Mouse (Mus musculus) urinary bladder, postnatal 14 days (tissue): ENCODE results near the gene Lbx2.

Experiments
- DNase-seq: peaks from one replicate; pipeline ENCODE4 v3.0.0; 2021; ENCODE audit warnings: low spot score

Gene Lbx2

GRCm38 (mm10) chr6:83070311-83071219, 15.6 kb upstream of the Lbx2 start:
- no peak for DNase-seq

- no peak for DNase-seq
These were observed 14.9 kb upstream of the Lbx2 start for GRCm38 (mm10) chr6:83071220-83071619.

DNA sequence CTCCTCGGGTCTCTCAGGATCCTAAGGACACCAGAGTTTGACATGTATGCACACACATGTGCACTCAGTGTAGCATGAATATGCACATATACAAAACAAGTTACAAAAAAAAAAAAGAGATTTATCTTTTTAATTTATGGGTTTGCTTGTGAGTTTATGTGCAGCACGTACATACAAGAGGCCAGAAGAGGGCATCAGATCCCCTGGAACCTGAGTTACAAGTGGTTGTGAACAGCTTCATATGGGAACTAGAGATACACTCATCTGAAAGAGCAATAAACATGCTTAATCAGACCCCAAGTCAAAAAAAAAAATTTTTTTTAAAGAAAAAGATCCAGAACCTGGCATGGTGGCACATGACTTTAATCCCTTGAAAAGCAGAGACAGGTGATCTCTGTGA, 11.2 kb upstream of the Lbx2 start:
- no peak for DNase-seq

DNA sequence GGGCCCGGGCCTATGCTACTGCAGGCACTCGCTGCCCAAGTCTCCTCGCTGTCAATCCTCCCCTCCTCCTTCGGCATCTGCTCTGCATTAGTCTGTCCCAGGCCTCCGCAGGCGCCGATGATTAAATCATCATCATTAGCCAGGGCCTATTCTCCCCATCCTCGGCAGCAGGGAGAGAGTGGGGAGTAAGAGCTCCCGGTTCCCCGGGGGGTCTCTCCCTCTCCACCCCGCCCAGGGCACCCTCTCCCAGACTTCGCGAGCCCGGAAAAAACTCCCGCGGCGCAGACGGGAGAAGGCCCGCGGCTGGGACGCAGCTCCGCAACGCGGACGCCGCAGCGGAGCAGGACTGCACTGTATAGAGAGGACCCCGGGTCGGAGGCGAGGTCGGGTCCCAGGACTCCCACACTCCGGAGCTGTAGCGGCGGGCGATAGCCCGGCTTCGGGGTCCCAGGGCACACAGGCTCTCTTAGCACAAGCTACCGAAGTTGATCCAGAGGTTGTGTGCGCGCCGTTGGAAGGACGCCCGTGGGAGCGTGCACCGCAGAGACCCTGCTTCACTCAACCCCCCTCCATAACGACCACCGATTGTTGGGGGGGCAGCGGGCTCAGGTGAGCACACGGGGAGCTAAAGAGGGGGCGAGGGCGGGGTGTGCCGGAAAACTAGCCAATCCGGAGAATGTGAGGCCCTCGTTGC, 8.4 kb upstream of the Lbx2 start, which contains the start of gene Pcgf1:
Gene Pcgf1 (plus strand): TSS at position 240 of the 694 bp plus-strand sequence.
- DNase-seq = no peak

DNA sequence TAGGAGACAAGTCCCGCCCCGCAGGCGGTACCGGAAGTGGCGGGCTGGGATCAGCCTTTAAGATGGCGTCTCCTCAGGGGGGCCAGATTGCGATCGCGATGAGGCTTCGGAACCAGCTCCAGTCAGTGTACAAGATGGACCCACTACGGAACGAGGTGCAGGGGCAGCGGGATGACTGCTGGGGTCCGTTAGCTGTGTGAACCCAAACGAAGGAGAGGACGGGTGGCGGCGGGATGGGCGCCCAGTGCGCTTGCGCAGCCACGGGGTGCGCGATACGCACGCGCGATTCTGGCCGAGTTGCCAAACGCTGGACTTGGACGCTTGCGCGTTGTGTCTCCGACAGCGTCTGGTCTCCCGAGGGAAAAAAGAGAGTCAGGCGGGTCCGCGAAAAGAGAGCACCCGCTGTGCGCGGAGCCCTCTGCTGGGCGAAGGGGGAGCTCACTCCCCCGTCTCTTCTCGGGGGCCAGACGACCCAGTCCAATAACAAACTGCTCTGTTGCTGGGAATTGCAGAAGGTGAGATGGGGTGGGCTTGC, 7.8 kb upstream of the Lbx2 start:
- DNase-seq = peak; percentile 99

- no peak for DNase-seq
These were observed 6.0 kb upstream of the Lbx2 start for GRCm38 (mm10) chr6:83080210-83080609.

DNA sequence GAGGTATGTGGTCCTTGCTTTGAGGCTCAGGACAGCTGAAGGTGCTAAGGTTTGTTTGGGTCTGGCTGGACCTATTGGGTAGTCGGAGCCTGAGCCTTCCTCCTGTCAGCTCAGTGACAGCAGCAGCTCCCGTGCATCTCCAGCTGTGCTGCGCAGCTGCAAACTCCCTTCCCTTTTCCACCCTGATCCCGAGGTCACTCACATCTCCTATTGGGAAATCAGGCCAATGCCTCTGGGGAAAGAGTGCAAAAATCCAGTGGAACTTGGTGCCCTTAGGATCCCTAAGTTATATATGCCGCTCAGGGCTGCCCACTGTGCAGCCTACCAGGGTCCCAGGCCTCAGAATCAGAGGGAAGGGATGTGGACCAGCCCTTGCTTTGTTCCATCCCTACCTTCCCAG, 2.7 kb upstream of the Lbx2 start:
- no peak for DNase-seq

- no peak for DNase-seq
These were observed 1.7 kb upstream of the Lbx2 start for GRCm38 (mm10) chr6:83084477-83084876.

GRCm38 (mm10) chr6:83087205-83087925, 1.2 kb downstream of the Lbx2 start:
- DNase-seq = no peak

DNA sequence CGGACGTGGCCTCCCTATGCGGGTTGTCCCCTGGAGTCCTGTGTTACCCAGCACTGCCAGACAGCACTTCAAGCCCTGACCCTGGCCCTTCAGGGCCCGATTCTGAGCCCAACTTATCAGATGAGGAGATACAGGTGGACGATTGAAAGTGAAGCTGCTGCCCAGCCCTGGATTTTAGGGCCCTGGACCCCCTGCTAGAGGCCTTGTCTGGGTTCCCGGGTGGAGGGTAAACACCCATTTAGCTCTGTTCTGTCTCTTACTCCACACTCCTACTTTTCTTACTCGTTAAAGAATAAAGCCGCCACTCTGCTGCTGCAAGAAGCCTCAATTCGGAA, 1.7 kb downstream of the Lbx2 start:
- no peak for DNase-seq

DNA sequence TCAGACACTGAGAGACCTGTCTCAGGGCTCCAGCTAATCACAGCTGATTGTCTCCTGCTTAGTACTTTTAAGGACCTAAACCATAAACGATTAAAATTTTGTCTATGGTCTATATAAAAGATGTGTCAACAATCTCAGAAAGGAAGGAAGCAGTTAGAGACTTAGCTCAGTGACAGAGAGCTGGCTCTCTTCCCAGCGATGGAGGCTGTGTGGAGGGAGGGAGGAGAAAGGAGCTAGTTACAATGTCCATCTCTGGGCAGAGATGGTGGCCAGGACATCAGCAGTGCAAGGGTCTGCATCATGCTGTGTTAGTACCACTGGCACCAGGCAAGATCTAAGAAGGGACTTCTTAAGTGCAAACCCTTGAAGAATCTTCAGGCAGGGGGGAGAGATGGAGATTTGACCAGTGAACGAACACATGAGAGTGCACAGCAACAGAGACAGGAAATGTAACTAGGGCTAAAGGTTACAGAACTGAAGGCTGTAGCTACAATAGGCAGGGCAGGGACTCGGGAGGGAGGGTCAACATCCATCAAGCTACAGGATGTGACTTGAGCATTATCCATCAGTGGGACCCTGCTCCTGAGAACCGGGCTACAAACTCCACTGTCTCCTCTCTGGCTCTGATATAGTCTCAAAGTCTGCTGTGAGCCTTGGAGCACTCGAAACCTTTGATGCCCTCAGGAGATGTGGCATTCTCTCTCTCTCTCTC, 6.4 kb downstream of the Lbx2 start:
- DNase-seq = no peak

DNA sequence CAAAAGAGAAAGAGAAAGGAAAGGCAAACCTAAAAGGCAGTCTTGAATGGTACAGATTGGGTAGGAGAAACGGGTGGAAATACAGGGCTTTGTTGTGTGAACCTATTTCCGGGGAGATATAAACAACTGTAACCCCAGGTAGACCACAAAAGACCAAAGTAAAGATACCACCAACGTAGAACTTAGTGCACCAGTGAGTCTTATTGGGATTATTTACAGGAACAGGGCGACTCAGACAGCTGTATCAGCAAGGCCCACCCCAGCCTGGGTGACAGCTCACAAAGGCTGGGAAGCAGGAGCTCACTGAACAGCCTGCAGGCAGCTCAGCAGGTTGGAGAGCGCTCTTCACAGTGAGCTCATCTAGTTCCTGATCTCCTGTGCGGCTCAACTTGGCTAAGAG, 9.8 kb downstream of the Lbx2 start:
- no peak for DNase-seq

- DNase-seq = no peak
These were observed 12.2 kb downstream of the Lbx2 start for GRCm38 (mm10) chr6:83098411-83098810.

GRCm38 (mm10) chr6:83101316-83101687, 15.1 kb downstream of the Lbx2 start, which contains the start of the genes Ccdc142 and Gm42688:
Gene Ccdc142, plus strand, starts transcription at chr6:83101601.
Gene Gm42688, plus strand, starts transcription at chr6:83101617.
- DNase-seq = peak; percentile 89

GRCm38 (mm10) chr6:83101688-83102556, 15.8 kb downstream of the Lbx2 start:
- DNase-seq = peak; percentile 61

- no peak for DNase-seq
These were observed 17.0 kb downstream of the Lbx2 start for GRCm38 (mm10) chr6:83103130-83103650.

GRCm38 (mm10) chr6:83104158-83104557, 18.0 kb downstream of the Lbx2 start:
- no peak for DNase-seq

- DNase-seq = peak; percentile 82
These were observed 21.6 kb downstream of the Lbx2 start for GRCm38 (mm10) chr6:83107566-83108400.
